In genomic region chr7:101910138-101910537, GRCm38 (mm10) we compare ENCODE assay signal across 18 mouse cellular contexts. TPM values are rescaled to one million over a fixed set of nuclear protein-coding genes. Genes with fewer than 3 reads are reported as not detected.
DNase-seq lines count a peak whose midpoint lies in the region; TF ChIP-seq lines count a peak whose summit lies in the region.
"Had no signal": no experiment of that assay in that cellular context is flagged by ENCODE, and none has a peak within 500 bp of the region (broad histone marks: within the 10 kb centered on the region; RNA-seq: fewer than 3 reads in every experiment).

No protein-coding gene starts in this region.

- no peaks in the 10 kb centered on the region for H3K27me3 ChIP-seq in kidney, adult 2 months (replicated peaks; ENCODE audit: control insufficient read depth, insufficient read depth, low read length)
- H3K27me3 ChIP-seq: forebrain, embryonic 12.5 days; hindbrain, embryonic 13.5 days; limb, embryonic 13.5 days; liver, embryonic 15.5 days had no signal

- H3K36me3 ChIP-seq in kidney, adult 2 months (ENCODE audit: control insufficient read depth, insufficient read depth, low read length): peaks cover 4% of the 10 kb centered on the region; the same call in 1 of the 2 replicates

- WGBS in kidney, adult 2 months: 48% methylated on average over 4 of the region's 4 CpGs

- no peak overlapping the region for H3K4me3 ChIP-seq in gastrocnemius, adult 2 months
- H3K4me3 ChIP-seq in kidney, adult 2 months (ENCODE audit: insufficient read depth, low read depth, low read length): no peak overlapping the region
- H3K4me3 ChIP-seq: embryonic facial prominence, embryonic 10.5 days; forebrain, embryonic 12.5 days; hindbrain, embryonic 13.5 days; limb, embryonic 13.5 days; liver, embryonic 15.5 days; midbrain, embryonic 10.5 days had no signal

- no peak for TF ChIP-seq POLR2A in kidney, adult 2 months (IDR thresholded peaks at IDR 0.05; ENCODE audit: low read depth, low read length)

- DNase-seq in gastrocnemius, adult 2 months: peak; percentile 83
- no peak for DNase-seq in gastrocnemius, postnatal 4 days (ENCODE audit: low spot score in 2 of 2)
- DNase-seq in kidney, adult 2 months: peak; percentile 58
- no peak for DNase-seq in kidney, postnatal 14 days
- DNase-seq in fat pad, adult 2 months (ENCODE audit: extremely low read depth, low read depth, low spot score): peak; percentile 91
- peak; percentile 27 to 44 for DNase-seq in gastrocnemius, postnatal 36 days
- no peak for DNase-seq in frontal cortex, postnatal 10 days (ENCODE audit: low spot score in 2 of 2)
- DNase-seq: cerebellum, adult 18-20 months; retina, postnatal 1 day; thymus, postnatal 14 days had no signal

- intact Hi-C loops in gastrocnemius, adult 2 months (cut with DNase I): no loop called here
- intact Hi-C loops in gastrocnemius, postnatal 36 days (cut with DNase I): no loop called here

- H3K27ac ChIP-seq in gastrocnemius, adult 2 months: peak overlapping the region; percentile 100
- H3K27ac ChIP-seq in kidney, adult 2 months (ENCODE audit: insufficient read depth, low read depth, low read length): no peak overlapping the region
- H3K27ac ChIP-seq: embryonic facial prominence, embryonic 10.5 days; forebrain, embryonic 12.5 days; hindbrain, embryonic 13.5 days; limb, embryonic 13.5 days; liver, embryonic 15.5 days; midbrain, embryonic 10.5 days had no signal

- no peak for TF ChIP-seq CTCF in gastrocnemius, adult 2 months (IDR thresholded peaks at IDR 0.05)
- TF ChIP-seq CTCF in kidney, adult 2 months (conservative IDR thresholded peaks at IDR 0.05; ENCODE audit: insufficient read depth, insufficient read length, low read depth, low read length): no peak

- H3K4me1 ChIP-seq in kidney, adult 2 months (ENCODE audit: control insufficient read depth, insufficient read depth, low read length): peaks cover 17% of the 10 kb centered on the region

RNA-seq across cellular contexts. Expression of gene Tomt, which starts 4.0 kb away (rescaled TPM):
- not detected for total RNA-seq in gastrocnemius, adult 2 months (2021)
- total RNA-seq in gastrocnemius, postnatal 4 days (2021): under 1 TPM in 1 of 2 experiments, not detected in 1; 0.10 TPM
- polyA plus RNA-seq in kidney, adult 2 months (2012; rRNA removed): 0.09 and 0.14 TPM in 2 replicates
- not detected for total RNA-seq in gastrocnemius, postnatal 36 days (2021)
- total RNA-seq: adrenal gland, postnatal 36 days had no signal

RNA-seq across cellular contexts. Expression of gene Lamtor1, which starts 4.4 kb away (rescaled TPM):
- 100 to 1,000 TPM in 1 of 2 experiments, 10 to 100 TPM in 1; 93.2 to 107 TPM for total RNA-seq in gastrocnemius, adult 2 months (2021)
- total RNA-seq in gastrocnemius, postnatal 4 days (2021): 100 to 1,000 TPM; 105 to 106 TPM
- 255 and 267 TPM in 2 replicates for polyA plus RNA-seq in kidney, adult 2 months (2012; rRNA removed)
- 10 to 100 TPM; 93.2 to 99.8 TPM for total RNA-seq in gastrocnemius, postnatal 36 days (2021)

RNA-seq across cellular contexts. Expression of gene Lrrc51, which starts 23.6 kb away (rescaled TPM):
- total RNA-seq in gastrocnemius, adult 2 months (2021): 1 to 10 TPM; 4.1 to 4.2 TPM
- total RNA-seq in gastrocnemius, postnatal 4 days (2021): 1 to 10 TPM; 2.8 to 3.1 TPM
- 19.6 and 21.6 TPM in 2 replicates for polyA plus RNA-seq in kidney, adult 2 months (2012; rRNA removed)
- total RNA-seq in gastrocnemius, postnatal 36 days (2021): 1 to 10 TPM; 2.9 to 3.2 TPM

RNA-seq across cellular contexts. Expression of gene Numa1, which starts 23.8 kb away (rescaled TPM):
- 10 to 100 TPM; 47.1 to 53.6 TPM for total RNA-seq in gastrocnemius, adult 2 months (2021)
- total RNA-seq in gastrocnemius, postnatal 4 days (2021): 100 to 1,000 TPM; 115 to 123 TPM
- polyA plus RNA-seq in kidney, adult 2 months (2012; rRNA removed): 71.8 and 77.5 TPM in 2 replicates
- 10 to 100 TPM; 43.4 to 48.3 TPM for total RNA-seq in gastrocnemius, postnatal 36 days (2021)

RNA-seq across cellular contexts. Expression of gene Folr1, which starts 39.5 kb away (rescaled TPM):
- total RNA-seq in gastrocnemius, adult 2 months (2021): 1 to 10 TPM; 2.4 to 2.8 TPM
- total RNA-seq in gastrocnemius, postnatal 4 days (2021): 1 to 10 TPM; 1.1 to 1.6 TPM
- polyA plus RNA-seq in kidney, adult 2 months (2012; rRNA removed): 942 and 1,044 TPM in 2 replicates
- total RNA-seq in gastrocnemius, postnatal 36 days (2021): 1 to 10 TPM in 1 of 2 experiments, under 1 TPM in 1; 0.91 to 1.2 TPM
- polyA plus RNA-seq: macrophage had no signal

Comparison
In these comparisons a context has a peak if more than half of its experiments do, and no peak if none do; other contexts are left out.
1. DNase-seq: peak in gastrocnemius, adult 2 months (single experiment), kidney, adult 2 months (single experiment), fat pad, adult 2 months (single experiment) and gastrocnemius, postnatal 36 days (2 of 2); none in gastrocnemius, postnatal 4 days (0 of 2), kidney, postnatal 14 days (single experiment) and frontal cortex, postnatal 10 days (0 of 2).